Mouse (Mus musculus) brain, embryonic 14.5 days (tissue): Measurements from ENCODE around the gene Wnt7a.

ENCODE experiments used
- CTCF ChIP-seq: fragments of 200-500 bp; IDR thresholded peaks from 2 replicates; pipeline ENCODE4 v1.5.1; 2012; ENCODE audit warnings: inconsistent platforms, mild to moderate bottlenecking, moderate library complexity, borderline replicate concordance; ENCODE audit not compliant: insufficient read depth, insufficient read length; ENCODE audit errors: extremely low read depth
- POLR2A ChIP-seq: fragments of 200-500 bp; IDR thresholded peaks from 2 replicates; pipeline ENCODE4 v1.6.1; 2012; ENCODE audit warnings: mild to moderate bottlenecking, inconsistent platforms, borderline replicate concordance; ENCODE audit not compliant: poor library complexity, insufficient read depth, insufficient read length, severe bottlenecking; ENCODE audit errors: extremely low read depth

- TF ChIP-seq CTCF (no peak), POLR2A (0 out of 2 replicates have a peak, but pooled peaks have one; percentile 58)
Observed at GRCm38 (mm10) chr6:91410961-91411368, at the start of gene Wnt7a.
